Mouse (Mus musculus) embryo, embryonic 10.5 days (tissue): ENCODE measurements around the gene Sdhd.

ENCODE experiments used
- DNase-seq: peaks from one replicate; pipeline ENCODE4 v3.0.0-alpha.2; 2015; ENCODE audit warnings: low spot score

The Sdhd gene

GRCm38 (mm10) chr9:50586955-50587354 is 16.7 kb downstream of the Sdhd start:
- DNase-seq: no peak

GRCm38 (mm10) chr9:50585145-50585818 is 18.3 kb downstream of the Sdhd start:
- no peak for DNase-seq

GRCm38 (mm10) chr9:50580370-50580769 is 23.2 kb downstream of the Sdhd start:
- no peak for DNase-seq

GRCm38 (mm10) chr9:50569599-50570525 is 33.8 kb downstream of the Sdhd start:
- no peak for DNase-seq

GRCm38 (mm10) chr9:50567881-50568280 is 35.7 kb downstream of the Sdhd start:
- DNase-seq: no peak

- DNase-seq: no peak
Measured at GRCm38 (mm10) chr9:50567372-50567771, 36.2 kb downstream of the Sdhd start.

- no peak for DNase-seq
Measured at GRCm38 (mm10) chr9:50565940-50566339, 37.7 kb downstream of the Sdhd start.

- no peak for DNase-seq
Measured at GRCm38 (mm10) chr9:50565173-50565572, 38.4 kb downstream of the Sdhd start.

- no peak for DNase-seq
Measured at GRCm38 (mm10) chr9:50561918-50562360, 41.7 kb downstream of the Sdhd start.

GRCm38 (mm10) chr9:50561145-50561917 is 42.3 kb downstream of the Sdhd start, which contains the start of gene Tex12:
Gene Tex12 (minus strand): TSS chr9:50561325.
- no peak for DNase-seq

- DNase-seq: no peak
Measured at GRCm38 (mm10) chr9:50555094-50555446, 48.5 kb downstream of the Sdhd start, which contains the start of gene Bco2. Gene Bco2 (minus strand): TSS chr9:50555181.

GRCm38 (mm10) chr9:50554241-50555093 is 49.1 kb downstream of the Sdhd start, which contains the start of gene Il18:
Gene Il18 (plus strand): TSS chr9:50554827.
- DNase-seq: peak; percentile 68

GRCm38 (mm10) chr9:50553547-50553946 is 50.1 kb downstream of the Sdhd start:
- DNase-seq: no peak

GRCm38 (mm10) chr9:50552206-50552605 is 51.4 kb downstream of the Sdhd start:
- no peak for DNase-seq

GRCm38 (mm10) chr9:50548936-50549335 is 54.7 kb downstream of the Sdhd start:
- no peak for DNase-seq

- DNase-seq: no peak
Measured at GRCm38 (mm10) chr9:50547859-50548478, 55.6 kb downstream of the Sdhd start.
